Mouse (Mus musculus): Measurements from ENCODE around the gene Arf3. TPM values are rescaled to one million over a fixed set of nuclear protein-coding genes. Genes with fewer than 3 reads are reported as not detected.

Gene Arf3
- polyA plus RNA-seq, 1 experiment: not detected

DNA sequence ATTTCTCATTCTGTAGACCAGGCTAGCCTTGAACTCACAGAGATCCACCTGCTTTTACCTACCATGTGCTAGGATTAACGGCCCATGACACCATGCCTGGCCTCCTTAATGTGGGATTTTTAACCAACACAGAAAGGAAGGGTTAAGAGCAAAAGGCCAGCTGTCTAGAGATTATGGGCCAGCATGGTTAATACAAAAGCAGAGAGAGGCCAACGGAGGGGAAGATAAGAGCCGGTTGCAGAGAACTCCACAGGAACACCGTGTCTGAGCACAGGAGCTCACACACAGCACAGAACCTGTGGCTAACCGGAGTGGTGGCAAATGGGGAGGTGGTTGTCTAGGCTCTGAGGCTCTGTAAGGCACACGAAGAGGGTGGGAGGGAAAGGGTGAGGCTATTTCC, 29.6 kb downstream of the Arf3 start:
- H3K4me3 ChIP-seq (ENCODE audit: insufficient read depth, low read depth, low read length): no peak overlapping the region
- WGBS: 70% methylated on average over 6 of the region's 6 CpGs
- no peak overlapping the region for H3K27ac ChIP-seq (ENCODE audit: insufficient read depth, low read depth, low read length)
- H3K4me1 ChIP-seq (ENCODE audit: control insufficient read depth, insufficient read depth, low read length): peaks cover 4% of the 10 kb centered on the region; the same call in 1 of the 2 replicates
- no peak for TF ChIP-seq POLR2A (IDR thresholded peaks at IDR 0.05; ENCODE audit: insufficient read depth, low read depth, low read length)

DNA sequence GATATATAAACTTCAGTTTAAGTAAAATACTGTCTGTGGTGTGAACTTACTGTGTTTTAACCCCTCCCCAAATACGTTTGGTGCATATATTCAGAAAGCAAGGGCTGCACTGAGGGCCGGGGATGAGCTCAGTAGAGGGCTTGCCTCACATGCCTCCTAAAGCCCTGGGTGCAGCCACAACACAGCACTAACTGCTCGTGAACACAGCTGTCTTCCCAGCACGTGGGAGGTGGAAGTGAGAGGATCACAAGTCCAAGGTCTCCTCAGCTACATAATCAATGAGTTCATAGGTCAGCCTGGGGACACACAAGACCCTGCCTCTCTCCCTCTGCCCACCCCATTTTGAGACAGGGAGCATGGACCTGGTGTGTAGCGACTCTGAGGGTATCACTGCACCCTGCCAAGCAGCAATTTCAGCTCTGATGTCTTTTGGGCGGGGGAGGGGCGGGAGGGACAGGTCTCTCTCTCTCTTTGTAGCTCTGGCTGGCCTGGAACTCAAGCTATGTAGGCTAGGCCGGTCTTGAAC, 30.9 kb downstream of the Arf3 start:
- WGBS: 59% methylated on average over 8 of the region's 8 CpGs
- no peak overlapping the region for H3K4me3 ChIP-seq (ENCODE audit: insufficient read depth, low read depth, low read length)
- H3K4me1 ChIP-seq (ENCODE audit: control insufficient read depth, insufficient read depth, low read length): peaks cover 16% of the 10 kb centered on the region
- H3K27ac ChIP-seq (ENCODE audit: insufficient read depth, low read depth, low read length): no peak overlapping the region
- TF ChIP-seq POLR2A (IDR thresholded peaks at IDR 0.05; ENCODE audit: insufficient read depth, low read depth, low read length) (no peak), CTCF (IDR thresholded peaks at IDR 0.05; ENCODE audit: insufficient read depth, low read depth, low read length) (no peak)

DNA sequence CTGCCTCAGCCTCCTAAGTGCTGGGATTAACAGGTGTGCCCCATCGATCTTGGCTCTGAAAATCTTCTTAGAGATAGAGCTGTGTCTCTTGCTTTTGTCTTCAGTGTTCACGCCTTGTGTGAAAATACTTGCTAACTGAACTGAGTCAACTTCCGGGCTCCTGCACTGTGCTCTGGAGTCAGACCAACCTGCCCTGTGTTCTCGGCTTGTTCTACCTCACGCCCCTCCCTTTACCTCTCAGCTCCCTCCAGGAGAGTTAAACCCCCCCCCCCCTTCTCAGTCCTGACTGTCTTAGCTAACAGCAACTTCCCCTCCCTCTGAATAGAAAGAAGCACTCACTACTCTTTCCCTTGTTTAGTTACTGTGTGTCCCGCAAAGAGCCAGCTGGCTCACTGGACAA, 32.2 kb downstream of the Arf3 start:
- H3K27ac ChIP-seq (ENCODE audit: insufficient read depth, low read depth, low read length): no peak overlapping the region
- no peak overlapping the region for H3K4me3 ChIP-seq (ENCODE audit: insufficient read depth, low read depth, low read length)
- 69% methylated on average over 6 of the region's 6 CpGs for WGBS
- H3K4me1 ChIP-seq (ENCODE audit: control insufficient read depth, insufficient read depth, low read length): peaks cover 18% of the 10 kb centered on the region
- TF ChIP-seq CTCF (IDR thresholded peaks at IDR 0.05; ENCODE audit: insufficient read depth, low read depth, low read length) (no peak), POLR2A (IDR thresholded peaks at IDR 0.05; ENCODE audit: insufficient read depth, low read depth, low read length) (no peak)

DNA sequence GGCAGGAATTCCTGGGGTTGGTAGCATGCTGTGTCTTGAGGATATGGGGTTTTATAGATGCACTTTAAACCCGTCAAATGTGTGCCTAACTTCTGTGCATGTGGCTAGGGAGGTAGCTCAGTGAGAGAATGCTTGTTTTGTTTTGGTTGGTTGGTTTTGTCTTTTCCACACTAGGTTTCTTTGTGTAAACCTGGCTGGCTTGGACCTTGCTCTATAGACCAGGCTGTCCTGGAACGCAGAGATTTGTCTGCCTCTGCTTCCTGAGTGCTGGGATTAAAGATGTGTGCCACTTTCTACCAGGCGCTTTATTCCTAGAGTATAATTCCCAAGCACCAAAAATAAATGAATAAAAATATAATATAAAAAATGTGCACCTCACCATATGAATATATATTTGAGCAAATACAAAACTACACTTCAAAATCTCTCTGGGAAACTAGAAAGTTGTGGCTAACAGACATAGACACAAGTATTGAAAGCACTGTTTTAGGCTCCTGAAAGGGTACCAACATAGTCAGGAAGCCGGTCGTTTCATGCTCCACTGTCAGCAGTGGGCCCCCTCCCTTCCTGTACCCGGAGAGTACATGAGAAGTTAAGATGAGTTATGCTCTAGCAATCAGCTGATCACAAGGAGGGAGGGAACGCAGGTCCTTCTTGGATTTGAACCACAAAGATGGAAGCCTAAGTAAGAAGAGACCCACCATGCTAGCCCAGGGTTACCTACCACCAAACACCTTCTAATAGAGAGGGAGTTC, 33.0 kb downstream of the Arf3 start:
- no peak for TF ChIP-seq POLR2A (IDR thresholded peaks at IDR 0.05; ENCODE audit: insufficient read depth, low read depth, low read length)
- no peak for TF ChIP-seq CTCF (IDR thresholded peaks at IDR 0.05; ENCODE audit: insufficient read depth, low read depth, low read length)
- H3K4me1 ChIP-seq (ENCODE audit: control insufficient read depth, insufficient read depth, low read length): peaks cover 18% of the 10 kb centered on the region
- WGBS: 67% methylated on average over 7 of the region's 7 CpGs
- no peak overlapping the region for H3K4me3 ChIP-seq (ENCODE audit: insufficient read depth, low read depth, low read length)
- no peak overlapping the region for H3K27ac ChIP-seq (ENCODE audit: insufficient read depth, low read depth, low read length)

DNA sequence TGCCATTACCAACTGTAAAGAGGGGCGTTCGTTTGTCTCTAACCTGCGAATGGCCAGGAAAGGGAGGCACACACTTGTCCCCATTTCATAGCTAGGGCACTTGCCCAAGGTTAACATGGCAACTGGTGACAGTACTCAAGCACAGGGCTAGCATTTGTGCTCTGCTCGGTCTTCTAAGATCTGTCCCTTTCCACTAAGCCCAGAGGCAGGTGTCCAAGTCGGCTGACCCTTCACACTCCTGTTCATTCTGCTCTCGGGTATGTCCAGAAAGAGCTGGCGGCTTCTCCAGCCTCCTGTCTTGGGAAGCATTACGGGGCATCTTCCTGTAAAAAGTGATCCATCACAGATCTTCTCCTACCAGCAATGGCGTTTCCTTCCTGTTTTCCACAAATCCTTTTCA, 34.6 kb downstream of the Arf3 start:
- WGBS: 43% methylated on average over 9 of the region's 9 CpGs
- H3K4me3 ChIP-seq (ENCODE audit: insufficient read depth, low read depth, low read length): no peak overlapping the region

DNA sequence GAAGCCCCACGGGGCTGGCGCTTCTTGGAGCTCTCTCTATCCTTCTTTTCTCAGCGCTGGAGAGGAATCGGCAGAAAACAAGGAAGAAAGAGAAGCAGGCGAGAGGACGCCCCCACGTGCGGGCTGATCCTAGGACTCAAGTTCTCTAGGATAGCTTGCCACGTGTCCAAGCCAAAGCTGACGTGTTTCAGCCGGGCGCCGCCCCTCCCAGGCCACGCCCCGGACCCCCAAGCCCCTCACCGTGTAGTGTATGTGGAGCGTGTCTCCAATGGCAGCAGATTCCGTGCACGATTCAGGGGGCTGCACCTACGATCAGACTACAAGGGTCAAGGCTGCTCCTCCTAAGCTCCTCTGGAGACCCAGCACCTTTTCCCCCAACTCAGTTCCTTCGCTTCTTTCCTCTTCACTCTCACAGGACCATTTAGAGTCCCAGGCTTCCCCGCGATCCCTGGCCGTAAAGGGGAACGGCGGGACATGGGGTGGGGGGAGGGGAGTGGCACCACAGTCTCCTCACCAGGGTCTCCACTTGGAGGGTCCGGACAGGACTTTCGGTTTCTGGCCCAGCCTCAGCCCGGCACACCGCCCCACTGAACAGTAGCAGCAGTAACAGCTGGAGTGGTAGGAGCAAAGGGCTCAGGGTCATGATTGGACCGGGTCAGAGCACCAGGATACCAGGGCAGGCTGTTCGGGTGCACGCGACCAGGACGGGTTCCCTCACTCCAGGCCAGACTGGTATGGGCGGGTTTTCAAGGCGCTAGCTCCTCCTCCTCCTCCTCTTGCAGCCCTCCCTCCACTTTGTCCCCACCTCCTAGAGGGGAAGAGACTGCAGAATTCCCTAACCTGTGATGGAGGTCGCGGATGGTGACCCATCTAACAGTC, 35.3 kb downstream of the Arf3 start, which contains the start of gene Fkbp11:
Fkbp11 (minus strand) TSS at position 756 of the 879 bp plus-strand sequence.
- TF ChIP-seq POLR2A (IDR thresholded peaks at IDR 0.05; ENCODE audit: insufficient read depth, low read depth, low read length) (no peak), CTCF (IDR thresholded peaks at IDR 0.05; ENCODE audit: insufficient read depth, low read depth, low read length) (no peak)
- H3K27ac ChIP-seq (ENCODE audit: insufficient read depth, low read depth, low read length): no peak within 1 kb of the TSS
- WGBS: 2% methylated on average over 39 of the region's 39 CpGs
- peaks cover 29% of the 10 kb centered on the region for H3K4me1 ChIP-seq (ENCODE audit: control insufficient read depth, insufficient read depth, low read length)
- H3K4me3 ChIP-seq (ENCODE audit: insufficient read depth, low read depth, low read length): peak within 1 kb of the TSS; percentile 50

More for the DNA sequence above, 34.6 kb downstream of the Arf3 start:
- peaks cover 26% of the 10 kb centered on the region for H3K4me1 ChIP-seq (ENCODE audit: control insufficient read depth, insufficient read depth, low read length)
- no peak for TF ChIP-seq CTCF (IDR thresholded peaks at IDR 0.05; ENCODE audit: insufficient read depth, low read depth, low read length)
- TF ChIP-seq POLR2A (IDR thresholded peaks at IDR 0.05; ENCODE audit: insufficient read depth, low read depth, low read length): no peak
- H3K27ac ChIP-seq (ENCODE audit: insufficient read depth, low read depth, low read length): no peak overlapping the region

DNA sequence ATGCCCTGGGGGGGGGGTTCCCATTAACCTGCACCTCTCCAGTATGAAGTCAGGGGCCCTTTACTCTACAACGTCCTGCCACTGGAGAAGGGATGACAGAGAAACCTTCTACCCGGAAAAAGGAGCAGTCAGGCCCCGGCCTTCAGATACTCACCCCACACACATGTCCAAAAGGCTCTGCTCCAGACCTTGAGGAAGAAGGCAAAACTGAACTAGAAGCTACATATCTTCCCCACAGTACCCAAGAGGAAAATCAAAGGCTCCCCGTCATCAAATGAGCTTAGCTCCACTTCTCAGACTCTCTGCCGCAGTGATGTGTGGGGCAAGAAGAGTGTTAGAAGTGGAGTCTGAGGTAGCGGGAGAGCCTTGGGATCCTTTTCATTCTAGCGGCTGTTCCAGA, 36.3 kb downstream of the Arf3 start:
- 63% methylated on average over 7 of the region's 7 CpGs for WGBS
- Histone ChIP-seq H3K4me1 (ENCODE audit: control insufficient read depth, insufficient read depth, low read length) (peaks cover 33% of the 10 kb centered on the region), H3K4me3 (ENCODE audit: insufficient read depth, low read depth, low read length) (no peak overlapping the region), H3K27ac (ENCODE audit: insufficient read depth, low read depth, low read length) (no peak overlapping the region)
- no peak for TF ChIP-seq POLR2A (IDR thresholded peaks at IDR 0.05; ENCODE audit: insufficient read depth, low read depth, low read length)
- TF ChIP-seq CTCF (IDR thresholded peaks at IDR 0.05; ENCODE audit: insufficient read depth, low read depth, low read length): no peak

DNA sequence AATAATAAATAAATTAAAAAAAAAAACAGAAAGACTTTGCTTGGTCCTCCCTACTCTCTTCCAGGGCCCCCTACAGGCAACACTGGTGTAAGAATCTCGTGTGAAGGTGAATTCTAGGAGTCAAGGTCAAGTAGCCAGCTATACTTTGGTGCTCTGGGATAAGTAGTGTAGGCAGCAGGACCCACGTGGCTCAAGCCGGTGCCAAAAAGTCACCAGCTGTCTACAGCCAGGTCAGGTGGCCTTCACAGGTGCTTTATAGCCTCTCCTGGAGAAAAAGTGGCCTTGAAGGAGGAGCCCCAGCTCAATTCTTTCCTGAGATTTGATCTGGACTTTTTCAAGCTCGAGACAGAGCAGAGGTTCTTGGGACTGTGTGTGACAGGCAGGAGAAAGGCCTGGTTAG, 36.9 kb downstream of the Arf3 start:
- WGBS: 91% methylated on average over 4 of the region's 4 CpGs

DNA sequence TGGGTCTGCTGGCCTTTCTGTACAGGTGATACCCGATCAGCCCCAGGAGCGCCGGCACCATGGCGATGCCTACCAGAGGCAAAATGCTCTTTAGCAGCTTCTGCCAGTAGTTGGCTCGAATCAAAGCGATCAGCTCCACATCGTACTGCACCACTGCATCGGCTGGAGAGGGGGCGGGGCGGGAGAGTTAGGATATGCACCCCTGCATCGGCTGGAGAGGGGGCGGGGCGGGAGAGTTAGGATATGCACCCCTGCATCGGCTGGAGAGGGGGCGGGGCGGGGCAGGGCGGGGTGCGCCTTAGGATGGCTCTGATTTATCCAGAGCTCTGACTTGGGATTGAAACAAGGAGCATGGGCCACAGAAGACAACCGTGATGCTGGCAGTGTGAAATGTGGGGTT, 38.6 kb downstream of the Arf3 start:
- no peak overlapping the region for H3K4me3 ChIP-seq (ENCODE audit: insufficient read depth, low read depth, low read length)
- TF ChIP-seq POLR2A (IDR thresholded peaks at IDR 0.05; ENCODE audit: insufficient read depth, low read depth, low read length): no peak
- TF ChIP-seq CTCF (IDR thresholded peaks at IDR 0.05; ENCODE audit: insufficient read depth, low read depth, low read length): no peak
- H3K4me1 ChIP-seq (ENCODE audit: control insufficient read depth, insufficient read depth, low read length): peaks cover 35% of the 10 kb centered on the region
- H3K27ac ChIP-seq (ENCODE audit: insufficient read depth, low read depth, low read length): no peak overlapping the region
- 25% methylated on average over 19 of the region's 19 CpGs for WGBS

More for the DNA sequence above, 36.9 kb downstream of the Arf3 start:
- Histone ChIP-seq H3K4me3 (ENCODE audit: insufficient read depth, low read depth, low read length) (no peak overlapping the region), H3K27ac (ENCODE audit: insufficient read depth, low read depth, low read length) (no peak overlapping the region), H3K4me1 (ENCODE audit: control insufficient read depth, insufficient read depth, low read length) (peaks cover 35% of the 10 kb centered on the region)
- no peak for TF ChIP-seq POLR2A (IDR thresholded peaks at IDR 0.05; ENCODE audit: insufficient read depth, low read depth, low read length)
- no peak for TF ChIP-seq CTCF (IDR thresholded peaks at IDR 0.05; ENCODE audit: insufficient read depth, low read depth, low read length)
